Mouse (Mus musculus) CH12F3 (cell line): ENCODE data around the gene Map2k7.
"Not testable (repeated sequence)": the region's sequence is repeated elsewhere in the genome, so short reads cannot be mapped to it uniquely, and the experiment has no call there.

Experiments
- in situ Hi-C: fragments of 300-500 bp; cut with MboI; formaldehyde crosslinking; loops from 2 replicates; pipeline ENCODE4 v1.14.3; 2020; ENCODE audit warnings: low sequenced_read_pairs

Gene Map2k7

DNA sequence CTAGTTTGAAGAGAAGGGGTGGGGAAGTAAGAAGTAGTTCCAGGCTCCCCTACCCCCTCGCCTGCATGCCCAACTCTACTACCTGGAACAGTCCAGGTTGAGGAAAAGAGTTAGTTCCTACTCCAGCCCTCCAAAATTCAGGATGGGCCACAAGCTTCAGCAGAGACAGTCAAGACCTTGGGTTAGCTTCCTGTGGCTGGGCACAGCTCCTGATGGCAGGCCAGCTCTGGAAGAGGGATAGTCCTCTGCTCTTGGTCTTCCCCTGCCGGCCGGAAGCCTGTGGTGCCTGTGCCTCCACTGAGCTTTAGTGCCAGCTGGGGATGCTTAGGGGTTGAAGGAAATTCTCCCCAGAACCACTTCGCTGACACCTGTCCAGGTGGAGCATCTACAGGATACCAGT, 12.2 kb upstream of the Map2k7 start:
- in situ Hi-C loops, result no loop called here

DNA sequence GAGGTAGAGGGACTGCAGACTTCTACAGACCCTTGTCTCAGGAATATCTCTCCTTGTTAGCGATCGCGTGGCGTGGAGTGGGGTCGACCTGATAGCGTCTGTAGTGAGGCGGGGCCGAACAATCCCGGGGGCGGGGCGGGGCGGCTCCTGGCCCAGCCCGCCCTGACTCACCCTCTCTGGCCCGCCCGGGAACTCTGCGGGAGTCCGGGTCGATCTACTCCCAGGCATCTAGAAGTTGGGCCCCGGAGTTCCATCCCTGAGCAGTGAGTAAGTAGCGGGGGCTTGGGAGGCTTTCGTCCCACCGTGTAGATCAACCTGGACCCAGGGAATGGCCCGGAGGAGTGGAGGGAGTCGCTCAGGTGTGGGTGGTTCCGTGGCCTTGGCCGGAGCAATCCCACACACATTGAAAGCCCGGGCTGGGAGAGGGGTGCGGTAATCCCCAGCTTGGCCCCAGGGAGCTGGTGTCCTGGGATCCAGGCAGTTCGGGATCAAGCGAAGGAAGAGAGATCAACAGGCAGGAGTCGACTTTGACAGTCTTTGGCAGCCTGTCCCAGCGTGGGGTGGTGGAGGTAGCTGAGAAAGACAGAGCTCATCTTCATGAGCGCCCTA, 11.7 kb upstream of the Map2k7 start, which contains the start of gene Lrrc8e:
Gene Lrrc8e, plus strand, starts transcription at position 89 of the 609 bp plus-strand sequence.
- in situ Hi-C loops, result no loop called here

DNA sequence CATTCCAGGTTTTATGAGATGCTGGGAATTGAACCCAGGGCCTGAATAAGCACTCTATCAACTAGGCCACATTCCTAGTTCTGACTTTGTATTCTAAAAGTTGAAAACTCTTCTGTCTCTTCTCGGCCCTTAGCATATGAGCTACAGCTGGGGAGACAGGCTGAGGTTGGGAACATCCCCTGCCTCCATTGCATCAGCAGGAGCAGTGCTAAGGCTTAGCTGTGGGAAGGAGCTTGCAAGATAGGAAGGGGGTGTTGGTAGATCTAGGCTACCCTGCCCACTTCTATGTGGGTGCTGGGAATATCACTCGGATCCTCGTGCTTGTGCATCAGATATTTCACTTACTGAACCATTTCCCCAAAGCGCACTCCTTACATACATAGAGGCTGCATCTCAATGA, 10.6 kb upstream of the Map2k7 start:
- in situ Hi-C loops, result no loop called here

DNA sequence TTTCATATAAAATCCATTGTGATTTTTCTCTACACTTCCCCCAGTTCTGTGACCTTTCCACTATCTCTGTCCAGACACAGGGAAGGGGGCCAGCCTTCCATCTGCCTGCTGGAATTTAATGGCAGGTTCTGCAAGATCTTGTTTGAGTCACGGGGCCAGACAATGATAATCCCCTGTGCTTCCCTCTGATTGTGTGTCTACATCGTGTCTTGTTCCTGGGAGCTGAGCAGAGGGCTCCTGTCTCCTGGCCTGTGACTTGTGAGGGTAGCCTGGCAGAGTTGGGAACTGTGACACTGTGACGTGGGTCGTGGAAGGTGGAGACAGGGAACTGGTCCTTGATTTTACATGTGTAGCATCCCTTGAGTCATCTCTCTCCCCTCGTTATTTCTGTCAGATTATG, 8.8 kb upstream of the Map2k7 start:
- in situ Hi-C loops, result no loop called here

DNA sequence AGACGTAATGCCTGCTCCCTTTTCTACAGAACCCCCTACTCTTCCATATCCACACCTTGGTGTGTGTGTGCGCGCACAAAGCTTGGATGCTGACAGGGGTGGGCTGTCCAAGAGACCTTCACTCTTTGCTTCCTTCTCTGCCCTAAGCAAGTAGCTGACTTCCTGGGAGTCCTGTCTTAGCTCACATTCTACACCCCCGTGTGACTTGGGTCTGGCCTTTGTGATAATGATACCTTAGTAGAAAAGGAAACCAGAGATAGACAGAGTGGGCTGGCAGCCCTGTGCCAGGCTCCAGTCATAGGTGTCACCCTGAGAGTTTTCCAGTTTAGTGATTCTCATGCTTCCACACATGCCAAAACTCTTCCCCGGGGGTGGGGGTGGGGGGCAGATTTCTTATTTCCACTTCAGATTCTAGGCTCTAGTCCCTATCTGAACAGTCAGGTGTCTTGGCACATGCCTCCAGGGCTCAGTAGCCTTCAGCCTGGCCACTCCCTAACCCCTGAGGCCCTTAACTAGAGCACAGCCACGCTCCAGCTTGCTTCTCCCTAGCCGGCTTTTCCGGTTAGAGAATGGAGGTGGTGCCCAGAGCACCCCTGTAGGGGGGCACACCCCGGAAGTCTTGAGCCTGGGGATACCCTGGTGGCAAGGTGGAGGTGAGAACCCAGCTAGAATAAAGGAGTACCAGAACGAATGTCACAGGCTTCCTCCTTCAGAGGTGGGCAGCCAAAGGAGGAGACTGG, 7.8 kb upstream of the Map2k7 start:
- in situ Hi-C loops, result no loop called here

DNA sequence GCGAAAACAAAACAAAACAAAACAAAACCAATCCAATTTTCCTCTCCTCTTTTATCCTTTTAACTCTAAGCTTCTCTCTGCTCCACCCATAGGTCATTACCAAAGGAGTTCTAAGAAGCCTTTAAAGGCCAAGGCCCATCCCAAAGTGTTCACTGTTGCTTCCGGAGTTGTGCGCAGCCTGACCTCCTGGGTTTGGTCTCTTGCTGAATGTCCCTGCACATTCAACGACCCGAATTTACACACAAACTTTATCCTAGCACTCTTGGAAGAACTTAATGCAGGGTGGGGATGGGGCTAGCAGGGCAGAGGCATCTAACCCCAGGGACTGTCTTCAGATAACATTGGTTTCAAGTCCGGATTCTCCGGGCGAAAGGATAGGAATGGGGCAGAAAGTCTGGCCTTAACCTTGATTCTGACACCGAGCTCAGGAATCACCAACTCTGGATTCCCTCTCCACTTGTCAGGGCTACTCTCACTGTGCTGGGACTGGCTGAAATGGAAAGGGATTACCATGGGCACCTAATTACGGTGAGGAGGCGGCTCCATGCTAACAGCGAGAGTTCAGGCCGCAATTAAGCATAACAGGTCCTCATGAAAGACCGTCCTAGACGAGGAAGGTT, 616 bp upstream of the Map2k7 start:
- in situ Hi-C loops, result no loop called here

DNA sequence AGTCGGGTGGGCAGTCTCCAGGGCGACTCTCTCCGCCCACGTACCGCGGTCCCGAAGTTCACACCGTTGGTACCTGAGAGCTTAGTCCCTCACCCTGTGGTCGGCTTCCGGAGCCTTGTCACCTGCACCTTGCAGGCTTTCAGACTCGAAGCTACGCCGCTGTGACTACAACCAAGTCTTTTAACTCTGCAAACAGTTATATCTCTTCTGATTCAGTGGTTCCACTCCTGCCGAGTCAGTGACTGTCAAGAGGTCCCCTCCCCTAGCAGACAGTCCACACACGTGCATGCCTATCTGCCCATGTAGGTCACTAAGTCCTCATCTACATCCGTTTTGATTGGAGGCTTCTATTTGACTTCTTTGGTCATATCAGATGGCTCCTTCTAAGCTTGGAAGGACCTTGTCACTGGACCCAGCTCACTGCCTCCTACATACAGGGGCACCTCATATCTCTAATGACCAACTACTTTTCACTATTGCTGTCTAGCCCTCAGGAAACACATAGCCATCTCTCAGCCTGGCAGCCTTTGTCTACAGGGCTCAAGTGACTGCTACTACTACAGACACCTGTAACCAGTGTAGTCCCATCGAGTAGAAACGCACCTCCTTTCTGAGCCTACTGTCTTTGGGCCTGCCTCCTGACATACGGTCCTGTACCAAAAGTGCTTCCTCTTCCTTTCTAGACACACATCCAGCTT, 802 bp downstream of the Map2k7 start:
- in situ Hi-C loops, result no loop called here

DNA sequence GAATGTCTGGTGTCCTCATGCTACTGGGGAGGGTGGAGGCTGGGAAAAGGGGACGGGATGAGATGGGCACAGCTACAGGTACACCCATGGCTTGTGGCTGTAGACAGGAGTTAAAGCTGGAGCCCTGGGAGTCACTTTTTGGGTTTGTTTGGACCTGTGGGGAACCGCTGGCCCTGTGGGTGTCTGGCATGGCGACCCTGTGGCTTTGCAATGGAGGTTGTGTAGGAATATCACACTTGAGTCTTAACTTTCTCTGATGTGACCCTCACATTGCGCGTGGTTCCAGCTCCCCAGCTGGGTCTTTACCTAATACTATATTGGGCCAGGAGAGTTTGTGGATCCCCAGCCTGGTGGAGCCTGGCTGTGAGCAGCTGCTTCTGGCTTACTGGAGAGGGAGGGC, 6.5 kb downstream of the Map2k7 start:
- in situ Hi-C loops, result no loop called here

DNA sequence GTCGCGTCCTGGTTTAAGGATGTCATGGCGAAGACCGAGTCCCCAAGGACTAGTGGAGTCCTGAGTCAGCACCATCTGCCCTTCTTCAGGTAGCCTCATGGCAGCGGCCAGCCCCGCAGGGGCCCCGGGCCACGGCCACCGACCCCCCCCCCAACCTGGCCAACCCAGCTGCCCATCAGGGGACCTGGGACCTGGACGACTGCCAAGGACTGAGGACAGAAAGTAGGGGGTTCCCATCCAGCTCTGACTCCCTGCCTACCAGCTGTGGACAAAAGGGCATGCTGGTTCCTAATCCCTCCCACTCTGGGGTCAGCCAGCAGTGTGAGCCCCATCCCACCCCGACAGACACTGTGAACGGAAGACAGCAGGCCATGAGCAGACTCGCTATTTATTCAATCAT, 7.2 kb downstream of the Map2k7 start:
- in situ Hi-C loops, result no loop called here

DNA sequence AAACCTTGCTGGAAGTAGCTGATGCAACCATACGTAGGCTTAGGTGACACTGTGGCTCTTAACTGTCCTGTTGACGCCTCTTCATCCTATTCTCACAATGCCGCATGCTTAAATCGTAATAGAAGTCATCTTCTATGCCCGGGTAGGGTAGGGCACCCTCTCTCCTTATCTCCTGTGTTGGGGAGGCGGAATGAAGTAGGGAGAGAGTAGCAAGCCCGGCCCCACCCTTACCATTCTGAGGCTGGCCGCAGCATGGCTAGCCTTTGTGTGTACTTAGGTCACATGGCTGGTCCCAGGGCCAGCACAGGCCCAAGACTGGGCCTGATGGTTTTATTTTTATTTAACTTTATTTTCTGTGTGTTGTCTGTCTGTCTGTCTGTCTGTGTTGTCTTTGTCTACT, 8.7 kb downstream of the Map2k7 start:
- in situ Hi-C loops, result no loop called here

DNA sequence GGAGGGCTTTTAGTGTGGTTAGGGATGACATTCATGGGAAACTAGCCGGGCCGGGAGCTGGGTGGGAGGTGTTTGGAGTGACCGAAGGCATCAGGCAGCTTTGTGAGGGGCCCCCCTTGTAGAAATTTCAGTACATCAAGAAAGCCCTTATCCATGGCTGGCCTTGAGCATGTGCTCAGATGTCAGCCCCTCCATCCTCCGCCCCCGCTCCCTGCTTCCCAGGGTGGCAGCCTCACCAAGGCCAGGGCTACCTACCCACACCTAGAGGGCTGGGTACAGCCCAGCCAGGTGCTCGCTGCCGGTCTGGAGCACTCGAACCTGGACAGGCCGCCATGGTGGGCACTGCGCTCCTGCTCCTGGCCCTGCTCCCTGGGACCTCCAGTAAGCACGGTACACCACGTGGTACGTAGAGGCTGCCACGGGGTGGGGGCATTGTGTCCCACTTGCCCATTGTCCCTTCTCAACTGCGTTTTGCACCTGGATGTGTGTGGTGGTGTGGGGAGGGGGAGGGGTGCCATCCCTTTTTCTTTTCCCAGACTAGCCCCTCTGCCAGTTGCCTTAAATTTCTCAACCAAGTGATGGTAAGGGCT, 9.5 kb downstream of the Map2k7 start, which contains the start of gene Tgfbr3l:
Gene Tgfbr3l, plus strand, starts transcription at position 264 of the 590 bp plus-strand sequence.
- in situ Hi-C loops, result no loop called here

DNA sequence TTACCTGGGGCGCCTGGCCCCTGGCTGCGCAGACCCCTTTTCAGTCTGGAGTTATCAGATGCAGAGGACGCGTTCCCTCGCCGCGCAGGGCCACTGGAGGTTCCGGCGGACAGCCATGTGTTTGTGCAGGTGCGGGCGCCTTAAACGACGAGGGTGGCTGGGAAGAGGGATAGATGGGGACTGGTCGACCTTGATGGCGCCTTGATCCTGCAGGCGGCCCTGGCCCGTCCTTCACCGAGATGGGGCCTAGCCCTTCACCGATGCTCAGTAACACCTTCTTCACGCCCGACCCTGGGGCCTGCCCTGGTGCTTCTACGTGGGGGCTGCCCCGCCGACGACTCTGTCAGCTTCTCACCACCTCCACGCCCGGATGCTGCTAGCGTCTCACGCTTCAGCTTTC, 10.7 kb downstream of the Map2k7 start:
- in situ Hi-C loops, result no loop called here

DNA sequence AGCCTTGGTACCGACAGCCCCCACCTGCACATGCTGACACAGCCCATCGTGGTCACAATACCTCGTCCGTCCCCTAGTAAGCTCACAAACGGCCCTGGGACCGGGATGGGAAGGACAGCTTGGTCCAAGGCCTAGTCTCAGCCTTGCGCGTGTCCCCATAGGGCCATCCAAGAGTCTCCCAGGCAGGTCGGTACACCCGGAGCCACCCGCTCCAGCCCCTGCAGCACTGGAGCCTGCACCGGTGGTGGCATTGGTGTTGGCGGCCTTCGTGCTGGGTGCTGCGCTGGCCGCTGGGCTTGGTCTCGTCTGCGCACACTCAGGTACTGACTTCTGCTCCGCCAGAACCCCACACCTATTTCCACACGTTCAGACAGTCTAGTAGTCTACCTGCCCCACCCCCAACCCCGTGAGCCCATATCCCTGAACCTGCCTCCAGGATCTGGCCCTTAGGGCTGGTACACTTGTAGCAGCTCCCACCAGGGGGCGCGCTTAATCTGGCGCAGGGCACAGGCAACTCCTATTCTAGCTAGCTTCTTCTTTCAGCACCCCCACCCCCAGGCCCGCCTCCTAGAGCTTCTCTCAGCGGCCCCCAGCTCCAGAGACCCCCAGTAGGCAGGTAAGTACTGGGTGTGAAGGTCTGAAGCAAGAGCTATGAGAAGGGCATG, 11.9 kb downstream of the Map2k7 start:
- in situ Hi-C loops, result no loop called here

DNA sequence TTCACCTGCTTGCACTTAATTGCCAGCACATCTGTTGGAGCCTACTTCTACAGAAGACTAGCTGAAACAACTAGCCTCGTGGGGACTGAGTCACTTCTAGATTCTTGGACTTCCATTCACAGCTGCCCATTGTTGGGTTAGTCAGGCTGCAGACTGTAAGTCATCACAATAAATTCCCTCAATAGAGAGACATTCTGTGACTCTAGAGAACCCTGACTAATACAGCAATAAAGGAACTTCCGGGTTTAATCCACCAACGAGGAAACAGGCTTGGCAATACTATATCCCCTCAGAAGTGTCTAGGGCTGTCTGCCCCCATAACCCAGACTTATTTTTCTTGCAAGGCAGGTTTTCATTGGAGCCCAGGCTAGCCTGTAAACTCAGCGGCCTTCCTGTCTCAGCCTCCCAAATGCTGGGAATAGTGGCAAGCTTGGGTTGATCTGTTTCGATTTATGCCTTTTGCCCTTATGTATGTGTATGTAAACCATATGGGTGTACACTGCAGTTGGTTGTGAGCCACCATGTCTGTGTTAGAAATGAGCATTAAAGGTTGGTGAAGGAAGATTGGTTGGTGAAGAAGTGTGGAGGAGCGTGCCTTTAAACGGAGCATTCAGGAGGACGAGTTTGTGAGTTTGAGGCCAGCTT, 13.7 kb downstream of the Map2k7 start:
- in situ Hi-C loops, result no loop called here

DNA sequence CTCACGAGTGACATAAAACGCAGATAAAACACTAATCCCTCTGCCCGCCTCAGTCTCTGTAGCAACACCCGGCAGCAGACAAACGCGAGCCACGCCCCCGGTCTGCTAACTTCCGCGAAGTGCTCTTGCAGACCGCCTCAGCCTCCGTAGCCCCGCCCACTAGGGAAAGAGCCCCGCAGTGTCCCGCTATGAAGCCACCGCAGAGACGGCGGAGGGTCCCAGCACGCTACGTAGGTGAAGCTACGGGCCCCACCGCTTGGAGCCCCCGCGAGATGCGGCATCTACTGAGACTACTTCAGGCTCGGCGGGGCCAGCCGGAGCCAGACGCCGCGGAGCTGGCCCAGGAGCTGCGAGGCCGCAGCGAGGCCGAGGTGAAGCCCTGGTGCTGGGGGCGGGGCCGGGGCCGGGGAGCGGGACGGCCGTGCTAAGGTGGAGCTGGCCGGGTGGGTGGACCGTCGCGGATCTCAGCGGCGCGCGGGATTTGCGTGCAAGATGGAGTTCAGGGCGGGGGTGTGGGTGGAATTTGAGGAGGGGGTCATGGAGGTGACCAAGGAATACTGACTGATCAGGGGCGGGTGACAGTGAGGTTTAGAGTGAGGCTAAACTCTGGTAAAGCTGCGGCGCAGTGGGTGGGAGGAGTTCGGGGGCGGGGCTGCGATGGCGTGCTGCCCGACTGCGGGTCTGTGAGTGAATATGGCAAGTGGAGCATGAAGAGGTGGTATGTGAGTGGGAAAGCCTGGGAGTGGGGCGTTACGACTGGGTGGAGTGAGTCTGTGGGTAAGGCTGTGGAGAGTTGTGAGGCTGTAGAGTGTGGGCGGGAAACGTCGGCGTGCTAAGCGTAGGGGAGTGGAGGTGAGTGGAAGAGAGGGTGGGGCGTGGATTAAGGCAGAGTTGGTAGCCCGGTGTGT, 14.6 kb downstream of the Map2k7 start, which contains the start of gene Snapc2:
Gene Snapc2, plus strand, starts transcription at position 147 of the 908 bp plus-strand sequence.
- in situ Hi-C loops, result no loop called here

DNA sequence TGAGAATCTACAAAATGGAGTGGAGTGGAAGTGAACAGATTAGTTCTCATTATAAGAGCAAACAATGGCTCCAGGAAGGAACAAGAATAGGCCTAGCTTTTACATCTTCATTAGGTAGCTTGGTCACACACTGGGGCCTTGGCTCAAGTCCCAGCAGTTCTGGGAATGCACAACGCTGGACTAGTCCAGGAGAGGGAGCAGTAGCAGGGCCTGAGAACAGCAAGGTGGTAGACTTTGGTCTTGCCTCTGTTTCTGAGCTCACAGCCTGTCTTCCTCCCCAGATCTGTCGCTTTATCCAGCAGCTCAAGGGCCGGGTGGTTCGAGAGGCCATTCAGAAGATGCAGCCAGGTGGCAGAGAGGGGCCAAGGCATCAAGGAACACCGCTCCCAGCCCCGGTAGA, 15.5 kb downstream of the Map2k7 start:
- in situ Hi-C loops, result no loop called here

DNA sequence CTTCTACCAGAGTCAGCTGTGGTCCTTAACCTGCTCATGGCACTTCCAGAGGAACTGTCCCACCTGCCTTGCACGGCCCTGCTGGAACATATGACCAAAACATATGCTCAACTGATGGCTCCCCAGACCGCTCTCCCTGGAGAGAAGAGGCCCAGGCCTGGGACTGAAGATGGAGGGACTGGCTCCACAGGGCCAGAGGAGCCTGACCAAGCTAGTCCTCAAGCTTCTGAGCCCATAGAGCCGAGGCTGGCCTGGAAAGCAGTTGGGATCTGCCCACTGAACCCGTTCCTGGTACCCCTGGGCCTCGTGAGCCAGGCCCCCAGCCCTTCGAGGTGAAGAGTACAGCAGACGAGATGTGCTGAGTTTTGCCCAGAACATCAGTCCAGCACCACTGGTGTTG, 16.9 kb downstream of the Map2k7 start:
- in situ Hi-C loops, result not testable (repeated sequence)

DNA sequence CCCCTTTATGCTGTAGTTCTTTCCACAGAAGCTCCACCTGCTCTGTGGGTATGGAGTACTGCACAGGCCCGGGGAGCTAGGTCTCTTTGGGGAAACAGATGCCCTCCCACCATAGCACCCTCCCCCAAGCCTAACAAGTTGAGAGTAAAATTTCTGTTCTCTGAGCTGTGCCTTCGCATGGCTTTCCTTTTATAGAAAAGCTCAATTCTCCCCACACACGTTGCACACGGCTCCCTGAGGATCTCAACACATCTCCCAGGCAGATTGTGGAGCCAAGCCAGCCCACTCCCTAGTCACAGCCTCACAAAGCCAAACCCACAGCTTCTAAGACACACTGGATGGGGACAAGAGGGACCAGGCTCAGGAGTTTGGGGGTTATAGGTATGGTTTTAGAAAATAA, 18.4 kb downstream of the Map2k7 start:
- in situ Hi-C loops, result no loop called here

DNA sequence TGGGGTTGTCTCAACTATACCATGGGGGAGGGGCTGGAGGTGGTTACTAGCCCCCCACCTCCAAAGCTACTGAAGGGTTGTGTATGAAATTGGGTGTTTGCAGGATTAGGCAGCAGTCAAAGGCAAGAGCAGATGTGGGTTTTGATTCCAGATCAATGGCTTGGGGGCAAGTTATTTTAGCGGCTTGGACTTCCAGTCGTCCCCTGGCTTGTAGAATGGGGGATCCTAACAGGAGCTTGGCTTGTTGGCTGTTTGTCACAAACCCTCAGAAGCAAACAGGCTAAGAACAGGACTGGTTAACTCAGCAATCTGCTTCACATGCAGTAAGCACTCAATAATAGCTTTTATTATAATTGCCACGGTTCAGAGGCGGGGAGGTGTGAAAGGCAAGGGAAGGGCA, 18.8 kb downstream of the Map2k7 start:
- in situ Hi-C loops, result no loop called here
